Mouse (Mus musculus) erythroblast, embryonic 14.5 days (primary cell): ENCODE data around the gene Npw. TPM values are rescaled to one million over a fixed set of nuclear protein-coding genes. Genes with fewer than 3 reads are reported as not detected.

Experiments used
- H3K27me3 ChIP-seq: 2 replicates; pipeline ENCODE4 v1.6.1; 2012; ENCODE audit warnings: inconsistent platforms; ENCODE audit not compliant: control insufficient read depth
- H3K36me3 ChIP-seq: 2 replicates; pipeline ENCODE4 v1.6.1; 2012; ENCODE audit warnings: mild to moderate bottlenecking, inconsistent platforms; ENCODE audit not compliant: control insufficient read depth
- H3K4me1 ChIP-seq: 2 replicates; pipeline ENCODE4 v1.6.1; 2012; ENCODE audit warnings: inconsistent platforms; ENCODE audit not compliant: control insufficient read depth
- H3K4me3 ChIP-seq: replicated peaks from 2 replicates; pipeline ENCODE3; 2012; ENCODE audit warnings: moderate library complexity, mild to moderate bottlenecking, inconsistent platforms
- H3K9me3 ChIP-seq: 2 replicates; pipeline ENCODE4 v1.6.1; 2012; ENCODE audit warnings: low read length, inconsistent platforms, mixed read lengths; ENCODE audit not compliant: control insufficient read depth
- GATA1 ChIP-seq: IDR thresholded peaks from 2 replicates; pipeline ENCODE4 v1.6.1; 2012; ENCODE audit warnings: low read length, inconsistent platforms, mixed read lengths
- TAL1 ChIP-seq: IDR thresholded peaks from 3 replicates; pipeline ENCODE4 v1.6.1; 2012; ENCODE audit warnings: low read length, inconsistent platforms, mixed read lengths
- polyA plus RNA-seq: library from polyadenylated mRNA; stranded (reverse); fragments of >175 nt; gene quantifications from 2 replicates; pipeline ENCODE4 v1.2.3, GENCODE M21; 2012

Gene Npw
- polyA plus RNA-seq, 1 experiment: not detected

DNA sequence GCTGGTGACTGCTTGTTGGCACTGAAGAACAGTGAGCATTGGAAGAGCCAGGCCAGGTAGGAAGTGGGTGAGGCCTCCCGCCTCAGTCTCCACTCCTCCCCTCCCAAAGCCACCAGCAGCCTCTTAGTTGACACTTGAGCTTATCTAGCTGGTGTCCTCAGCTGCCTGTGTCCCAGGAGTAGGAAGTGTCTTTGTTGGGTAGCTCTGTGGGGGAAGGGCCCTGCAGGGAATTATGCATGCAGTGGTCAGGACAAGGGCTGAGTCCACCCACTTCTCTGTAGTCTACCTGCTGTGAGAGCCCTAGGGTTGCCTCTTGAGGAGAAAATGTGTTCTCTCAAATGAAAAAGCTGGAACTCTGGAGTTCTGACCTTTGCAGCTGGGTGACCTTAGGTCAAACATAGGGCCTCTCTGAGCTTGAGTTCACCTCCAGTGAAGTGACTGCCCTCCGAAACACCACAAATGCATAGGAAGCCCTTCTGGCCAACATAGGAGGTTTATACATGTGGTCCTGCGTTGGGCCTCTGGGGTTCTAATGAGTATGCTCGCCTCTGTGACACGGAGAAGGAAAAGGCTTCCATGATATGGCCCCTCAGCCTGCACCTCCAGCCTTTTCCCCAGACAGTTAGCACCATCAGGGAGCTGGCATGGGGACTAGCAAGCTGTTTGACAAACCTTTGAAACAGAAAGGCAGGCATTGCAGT lies 21.3 kb downstream of the Npw start:
- Histone ChIP-seq H3K36me3 (no peaks in the 10 kb centered on the region; the same call in 1 of the 2 replicates), H3K9me3 (no peaks in the 10 kb centered on the region), H3K27me3 (no peaks in the 10 kb centered on the region), H3K4me3 (no peak overlapping the region), H3K4me1 (peaks cover 39% of the 10 kb centered on the region)
- TF ChIP-seq TAL1 (no peak), GATA1 (no peak)

DNA sequence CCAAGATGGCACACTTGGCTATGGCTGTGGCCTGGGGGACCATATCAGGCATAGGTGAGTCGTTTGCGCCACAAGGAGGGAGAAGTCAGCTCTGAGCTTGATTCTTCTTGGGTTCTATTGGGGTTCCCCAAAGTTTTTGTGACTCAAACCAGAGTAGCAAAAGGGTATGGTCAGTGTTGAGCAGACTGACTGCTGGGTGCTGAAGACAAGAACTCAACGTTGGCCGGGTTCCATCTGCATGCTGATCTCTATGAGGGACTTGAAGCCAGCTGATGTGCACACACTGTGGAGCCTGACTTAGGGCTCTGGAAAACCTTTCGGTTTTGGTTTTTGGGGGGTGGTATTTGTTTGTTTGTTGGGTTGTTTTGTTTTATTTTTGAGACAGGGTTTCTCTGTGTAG lies 22.6 kb downstream of the Npw start:
- no peaks in the 10 kb centered on the region for H3K9me3 ChIP-seq
- peaks cover 44% of the 10 kb centered on the region for H3K4me1 ChIP-seq
- H3K4me3 ChIP-seq: no peak overlapping the region
- peaks cover under 1% of the 10 kb centered on the region for H3K36me3 ChIP-seq
- no peaks in the 10 kb centered on the region for H3K27me3 ChIP-seq
- TF ChIP-seq TAL1: no peak
- no peak for TF ChIP-seq GATA1

DNA sequence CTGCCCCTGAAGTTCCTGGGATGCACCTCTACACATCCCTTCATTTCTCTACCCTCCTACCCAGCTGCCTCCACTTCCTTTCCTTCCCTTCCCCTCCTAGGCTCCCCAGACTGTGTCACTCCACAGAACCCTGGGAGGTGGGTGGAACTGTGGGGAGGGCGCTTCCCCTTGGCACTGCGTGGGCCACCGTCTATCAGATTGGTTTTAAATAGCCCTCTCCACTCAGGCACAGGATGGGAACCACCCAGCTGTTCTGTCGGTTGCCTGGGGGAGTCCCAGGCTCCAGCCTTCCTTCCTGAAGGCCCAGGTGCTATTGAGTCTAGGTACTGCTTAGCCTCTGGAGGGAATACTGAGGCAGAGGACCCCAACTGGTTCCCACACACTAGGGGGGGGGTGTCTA lies 23.2 kb downstream of the Npw start:
- Histone ChIP-seq H3K4me3 (no peak overlapping the region), H3K9me3 (no peaks in the 10 kb centered on the region), H3K27me3 (no peaks in the 10 kb centered on the region), H3K36me3 (peaks cover 7% of the 10 kb centered on the region), H3K4me1 (peaks cover 44% of the 10 kb centered on the region)
- TF ChIP-seq TAL1 (no peak), GATA1 (no peak)

DNA sequence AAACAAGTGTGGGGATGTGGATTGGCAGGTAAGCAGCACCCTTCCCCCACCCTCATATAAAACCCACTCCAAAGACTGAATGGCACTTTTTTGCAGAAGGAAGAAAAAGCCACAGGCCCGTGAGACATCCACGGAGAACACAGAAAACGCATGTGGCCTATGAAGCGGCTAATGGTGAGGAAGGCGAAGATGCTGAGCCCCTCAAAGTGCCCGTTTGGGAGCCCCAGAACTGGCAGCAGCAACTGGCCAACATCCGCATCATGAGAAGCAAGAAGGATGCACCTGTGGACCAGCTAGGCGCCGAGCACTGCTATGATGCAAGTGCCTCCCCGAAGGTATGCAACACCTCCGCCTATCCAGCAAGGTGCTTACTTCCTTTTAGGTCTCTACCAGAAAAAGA lies 24.4 kb downstream of the Npw start:
- TF ChIP-seq GATA1: no peak
- no peak for TF ChIP-seq TAL1
- peaks cover 19% of the 10 kb centered on the region for H3K36me3 ChIP-seq
- peaks cover 49% of the 10 kb centered on the region for H3K4me1 ChIP-seq
- H3K4me3 ChIP-seq: no peak overlapping the region
- H3K9me3 ChIP-seq: no peaks in the 10 kb centered on the region
- H3K27me3 ChIP-seq: no peaks in the 10 kb centered on the region

DNA sequence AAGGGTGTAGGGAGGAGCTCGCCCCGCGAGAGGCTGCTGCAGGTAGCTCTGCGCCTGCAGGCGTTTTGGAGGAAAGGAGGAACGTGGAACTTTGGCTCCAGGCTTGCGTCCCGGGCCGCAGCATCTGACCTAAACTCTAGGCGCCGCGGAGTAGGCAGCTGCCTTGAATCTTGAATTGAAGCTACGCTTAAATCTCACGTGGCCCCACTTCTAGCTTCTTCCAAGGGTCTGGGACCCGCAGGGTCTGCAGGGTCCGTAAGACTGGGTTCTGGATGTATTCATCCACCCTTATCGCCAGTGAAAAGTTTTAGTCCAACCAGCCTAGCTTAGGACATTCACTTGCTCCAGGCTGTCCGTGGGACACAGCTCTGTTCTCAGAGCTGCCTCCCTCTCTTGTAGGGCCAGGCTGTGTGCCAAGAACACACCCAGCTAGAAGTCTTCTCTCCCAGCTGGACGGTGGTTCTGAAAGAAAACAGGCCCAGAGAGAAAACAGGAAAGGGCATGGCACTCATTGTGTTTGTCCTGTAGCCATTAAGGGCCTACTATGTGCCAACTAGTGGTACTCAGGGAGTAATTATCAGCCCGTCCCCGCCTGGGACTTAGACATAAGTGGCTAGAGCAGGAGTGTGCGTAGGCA lies 25.3 kb downstream of the Npw start:
- Histone ChIP-seq H3K4me1 (peaks cover 55% of the 10 kb centered on the region), H3K27me3 (no peaks in the 10 kb centered on the region), H3K4me3 (peak overlapping the region; percentile 80), H3K9me3 (no peaks in the 10 kb centered on the region), H3K36me3 (peaks cover 27% of the 10 kb centered on the region)
- TF ChIP-seq GATA1 (no peak), TAL1 (no peak)

DNA sequence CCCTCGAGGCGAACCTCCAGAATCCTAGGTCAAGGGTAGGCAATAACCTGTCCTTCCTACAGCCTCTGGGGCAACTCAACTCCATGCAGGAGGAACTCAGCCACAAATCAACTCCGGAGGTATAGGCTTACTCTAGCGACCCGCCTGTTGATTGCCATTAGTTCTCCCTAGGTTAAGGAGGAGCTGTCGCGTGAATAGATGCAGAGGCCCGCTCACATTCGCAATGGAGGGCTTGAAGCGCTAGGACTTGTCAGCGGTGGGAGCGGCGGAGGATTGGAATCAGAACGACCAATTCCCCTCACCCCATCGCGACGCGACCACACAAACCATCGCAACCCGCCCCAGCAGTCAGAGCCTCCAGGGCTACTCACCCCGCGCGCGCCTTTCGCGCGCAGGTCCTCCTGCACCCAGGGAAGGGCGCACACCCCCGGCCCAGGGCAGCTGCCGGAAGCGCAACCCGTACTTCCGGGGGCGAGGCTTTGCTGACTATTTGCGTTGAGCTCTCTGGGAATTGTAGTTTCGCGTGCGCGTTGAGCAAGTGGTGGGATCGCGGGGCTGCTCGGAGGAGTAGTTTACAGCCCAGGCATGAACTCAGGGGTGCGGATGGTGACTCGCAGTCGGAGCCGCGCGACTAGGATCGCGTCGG lies 26.0 kb downstream of the Npw start, which contains the start of the genes Tsc2 and Nthl1:
Tsc2 (minus strand) TSS at position 464 of the 646 bp plus-strand sequence.
Nthl1 (plus strand) TSS at position 514 of the 646 bp plus-strand sequence.
- Histone ChIP-seq H3K27me3 (no peaks in the 10 kb centered on the region), H3K36me3 (peaks cover 31% of the 10 kb centered on the region), H3K4me1 (peaks cover 53% of the 10 kb centered on the region), H3K9me3 (no peaks in the 10 kb centered on the region), H3K4me3 (peak within 1 kb of the TSS; percentile 80)
- TF ChIP-seq GATA1 (no peak), TAL1 (no peak)

DNA sequence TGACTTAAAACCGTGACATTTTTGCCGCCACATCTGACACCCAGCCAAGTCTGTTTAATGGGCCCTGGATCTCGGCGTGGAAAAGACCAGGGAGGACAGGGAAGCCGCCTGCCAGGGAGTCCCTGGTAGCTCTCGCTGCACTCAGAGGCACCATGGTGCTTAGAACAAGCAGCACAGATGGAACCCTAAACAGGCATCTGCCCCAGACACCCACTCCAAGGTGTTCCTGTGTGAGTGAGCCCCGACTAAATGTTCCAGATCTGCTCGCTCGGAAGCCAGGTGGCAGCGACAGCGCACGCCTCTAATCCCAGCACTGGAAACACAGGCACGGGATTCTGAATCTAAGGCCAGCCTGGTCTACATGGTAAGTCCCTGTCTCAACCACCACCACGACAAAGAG lies 28.2 kb downstream of the Npw start:
- Histone ChIP-seq H3K9me3 (no peaks in the 10 kb centered on the region), H3K27me3 (no peaks in the 10 kb centered on the region), H3K4me3 (no peak overlapping the region), H3K36me3 (peaks cover 51% of the 10 kb centered on the region), H3K4me1 (peaks cover 39% of the 10 kb centered on the region)
- TF ChIP-seq GATA1: no peak

DNA sequence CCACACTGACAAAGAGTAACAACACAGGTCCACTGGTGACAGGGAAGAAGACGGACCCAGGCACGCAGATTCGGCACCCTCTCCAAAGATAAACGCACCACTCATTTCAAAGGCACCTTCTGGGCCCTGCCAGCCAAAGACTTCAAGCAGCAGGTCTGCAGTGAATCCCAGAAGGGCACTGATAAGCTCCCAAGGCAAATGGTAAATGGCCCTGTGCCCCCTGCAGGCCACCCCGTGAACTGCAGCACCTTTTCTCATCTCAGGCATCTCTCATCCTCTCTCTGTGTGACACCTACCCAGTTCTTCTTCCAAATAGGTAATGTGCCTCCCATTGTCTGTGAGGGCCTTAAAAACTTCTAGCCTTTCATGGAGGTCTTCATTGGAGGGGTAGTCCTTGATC lies 29.6 kb downstream of the Npw start:
- H3K9me3 ChIP-seq: no peaks in the 10 kb centered on the region
- no peak overlapping the region for H3K4me3 ChIP-seq
- H3K36me3 ChIP-seq: peaks cover 63% of the 10 kb centered on the region
- no peaks in the 10 kb centered on the region for H3K27me3 ChIP-seq
- TF ChIP-seq GATA1 (peak; percentile 74; the same call in 1 of the 2 replicates), TAL1 (no peak)
- H3K4me1 ChIP-seq: peaks cover 33% of the 10 kb centered on the region

DNA sequence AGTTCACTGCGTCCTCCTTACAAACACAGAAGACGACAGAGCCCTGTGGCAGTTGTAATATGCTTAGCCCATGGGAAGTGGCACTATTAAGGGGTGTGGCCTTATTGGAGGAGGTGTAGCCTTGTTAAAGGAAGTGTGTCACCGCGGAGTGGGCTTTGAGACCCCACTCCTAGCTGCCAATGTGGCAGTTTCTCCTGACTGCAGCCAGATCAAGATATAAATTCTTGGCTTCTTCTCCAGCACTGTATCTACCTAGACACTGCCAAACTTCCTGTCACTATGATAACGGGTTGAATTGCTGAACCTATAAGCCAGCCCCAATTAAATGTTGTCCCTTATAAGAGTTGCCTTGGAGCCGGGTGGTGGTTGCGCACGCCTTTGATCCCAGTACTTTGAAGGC lies 32.8 kb downstream of the Npw start:
- Histone ChIP-seq H3K27me3 (no peaks in the 10 kb centered on the region), H3K9me3 (no peaks in the 10 kb centered on the region), H3K36me3 (peaks cover 92% of the 10 kb centered on the region), H3K4me1 (peaks cover 11% of the 10 kb centered on the region), H3K4me3 (no peak overlapping the region)
- TF ChIP-seq TAL1 (no peak), GATA1 (no peak)
